Mouse (Mus musculus): ENCODE data around the gene Derl3. TPM values are rescaled to one million over a fixed set of nuclear protein-coding genes. Genes with fewer than 3 reads are reported as not detected.

The Derl3 gene
- polyA plus RNA-seq, 1 experiment from 2014 or later = 1.2 TPM

DNA sequence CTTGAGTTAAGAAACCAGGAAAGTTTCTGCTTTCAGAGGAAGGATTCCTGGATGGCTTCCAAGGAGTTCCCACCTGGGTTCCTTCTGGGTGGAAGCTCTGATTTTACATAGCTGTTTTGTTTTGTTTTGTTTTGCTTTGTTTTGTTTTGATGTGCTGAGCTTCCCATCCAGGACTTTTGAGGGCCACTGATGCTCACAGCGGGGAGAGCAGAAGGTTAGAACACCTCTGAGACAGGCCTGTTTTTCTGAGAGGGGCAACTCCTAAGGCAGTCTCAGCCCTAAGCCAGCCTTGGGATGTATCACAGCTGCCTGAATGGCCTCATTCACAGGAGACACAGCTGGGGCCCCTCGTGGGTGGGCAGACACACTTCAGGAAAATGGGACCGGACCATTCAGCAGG, 41.5 kb upstream of the Derl3 start:
- ATAC-seq (no peak), DNase-seq (ENCODE audit: low spot score) (no peak)
- H3K9me3 ChIP-seq (ENCODE audit: low read length) = no peaks in the 10 kb centered on the region
- H3K4me1 ChIP-seq (ENCODE audit: insufficient read depth, low read depth, low read length) = no peaks in the 10 kb centered on the region
- TF ChIP-seq CTCF (IDR thresholded peaks at IDR 0.05) (no peak), EP300 (IDR thresholded peaks at IDR 0.05) (no peak)
- H3K36me3 ChIP-seq (ENCODE audit: insufficient read depth, low read length) = no peaks in the 10 kb centered on the region
- no peak overlapping the region for H3K4me2 ChIP-seq (replicated peaks; ENCODE audit: low read depth, low read length)
- H3K9ac ChIP-seq (replicated peaks; ENCODE audit: low read depth) = no peak overlapping the region
- no peak overlapping the region for H3K4me3 ChIP-seq (ENCODE audit: low read depth, low read length)
- no peak overlapping the region for H3K27ac ChIP-seq (ENCODE audit: low read length)
- H3K27me3 ChIP-seq (replicated peaks; ENCODE audit: insufficient read depth, low read length) = no peaks in the 10 kb centered on the region
- 55% methylated on average over 3 of the region's 3 CpGs for WGBS

DNA sequence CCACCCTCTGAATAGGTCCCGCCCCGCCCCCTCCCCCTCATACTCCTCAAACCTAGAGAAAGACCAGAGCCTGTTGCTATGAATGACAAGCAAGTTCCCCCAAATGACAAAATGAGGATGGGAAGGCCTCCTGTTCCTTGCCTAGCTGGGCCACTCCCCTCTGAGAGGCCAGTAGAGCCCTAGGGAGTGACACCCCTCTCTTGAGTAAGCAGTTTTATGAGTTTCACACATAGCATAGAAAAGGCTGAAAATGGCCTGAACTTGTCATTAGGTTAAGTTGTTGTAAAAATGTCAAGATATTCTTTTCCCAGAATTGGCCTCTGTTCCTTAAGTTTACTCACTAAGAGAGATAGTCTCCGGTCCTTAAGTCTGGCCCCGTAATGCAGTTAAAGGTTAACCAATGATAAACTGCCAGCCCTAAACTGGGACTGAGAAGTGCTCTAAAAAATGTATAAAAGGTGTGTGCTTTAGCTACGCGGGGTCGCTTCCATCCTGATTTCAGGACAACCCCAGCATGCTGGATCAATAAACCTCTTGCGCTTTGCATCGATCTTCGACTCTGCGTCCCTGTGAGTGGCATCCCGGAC, 40.6 kb upstream of the Derl3 start:
- 70% methylated on average over 12 of the region's 12 CpGs for WGBS
- Histone ChIP-seq H3K9ac (replicated peaks; ENCODE audit: low read depth) (no peak overlapping the region), H3K9me3 (ENCODE audit: low read length) (no peaks in the 10 kb centered on the region), H3K27me3 (replicated peaks; ENCODE audit: insufficient read depth, low read length) (no peaks in the 10 kb centered on the region), H3K4me2 (replicated peaks; ENCODE audit: low read depth, low read length) (no peak overlapping the region), H3K4me1 (ENCODE audit: insufficient read depth, low read depth, low read length) (no peaks in the 10 kb centered on the region), H3K36me3 (ENCODE audit: insufficient read depth, low read length) (no peaks in the 10 kb centered on the region), H3K4me3 (ENCODE audit: low read depth, low read length) (no peak overlapping the region), H3K27ac (ENCODE audit: low read length) (no peak overlapping the region)
- no peak for DNase-seq (ENCODE audit: low spot score)
- TF ChIP-seq EP300 (IDR thresholded peaks at IDR 0.05) = no peak
- TF ChIP-seq CTCF (IDR thresholded peaks at IDR 0.05) = no peak
- ATAC-seq = no peak

DNA sequence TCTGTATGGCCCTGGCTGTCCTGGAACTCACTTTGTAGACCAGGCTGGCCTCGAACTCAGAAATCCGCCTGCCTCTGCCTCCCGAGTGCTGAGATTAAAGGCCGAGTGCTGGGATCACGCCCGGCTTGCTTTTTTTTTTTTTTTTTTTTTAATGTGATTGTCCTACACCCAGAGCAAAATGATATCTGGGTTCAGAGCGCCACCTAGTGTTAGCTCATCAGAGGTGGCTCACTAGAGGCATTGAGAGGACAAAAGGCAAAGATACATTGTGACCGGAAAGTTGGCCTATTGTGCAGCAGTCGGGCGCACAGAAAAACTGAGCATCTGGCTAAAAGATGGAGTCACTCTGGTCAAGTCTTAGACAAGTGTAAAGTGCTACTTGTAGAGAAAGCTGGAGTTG, 39.8 kb upstream of the Derl3 start:
- Histone ChIP-seq H3K9ac (replicated peaks; ENCODE audit: low read depth) (no peak overlapping the region), H3K27me3 (replicated peaks; ENCODE audit: insufficient read depth, low read length) (no peaks in the 10 kb centered on the region), H3K9me3 (ENCODE audit: low read length) (no peaks in the 10 kb centered on the region), H3K4me3 (ENCODE audit: low read depth, low read length) (no peak overlapping the region), H3K27ac (ENCODE audit: low read length) (no peak overlapping the region), H3K4me2 (replicated peaks; ENCODE audit: low read depth, low read length) (no peak overlapping the region), H3K36me3 (ENCODE audit: insufficient read depth, low read length) (no peaks in the 10 kb centered on the region), H3K4me1 (ENCODE audit: insufficient read depth, low read depth, low read length) (no peaks in the 10 kb centered on the region)
- ATAC-seq (peak; percentile 79), DNase-seq (ENCODE audit: low spot score) (peak; percentile 88)
- 30% methylated on average over 10 of the region's 10 CpGs for WGBS
- peak; percentile 84 for TF ChIP-seq CTCF (IDR thresholded peaks at IDR 0.05)
- TF ChIP-seq EP300 (IDR thresholded peaks at IDR 0.05) = no peak

DNA sequence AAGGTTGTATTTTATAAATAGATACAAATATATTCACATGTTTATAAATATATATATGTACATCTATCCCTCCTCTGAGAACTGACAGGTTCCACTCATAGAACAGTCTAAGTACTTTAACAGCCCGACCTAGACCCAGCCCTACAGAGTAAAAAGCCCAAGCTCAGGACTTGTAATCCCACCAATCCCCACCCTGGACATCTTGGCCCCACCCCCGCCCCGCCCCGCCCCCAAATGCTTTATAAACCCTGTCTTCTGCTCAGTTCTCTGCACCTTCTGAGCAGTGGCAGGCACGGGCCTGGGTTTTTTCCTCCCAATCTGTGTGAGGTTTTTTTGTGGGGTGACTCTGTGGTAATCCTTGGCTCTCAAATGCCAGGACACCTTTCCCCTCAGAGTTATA, 39.1 kb upstream of the Derl3 start:
- TF ChIP-seq CTCF (IDR thresholded peaks at IDR 0.05) (no peak), EP300 (IDR thresholded peaks at IDR 0.05) (no peak)
- Histone ChIP-seq H3K27ac (ENCODE audit: low read length) (no peak overlapping the region), H3K9ac (replicated peaks; ENCODE audit: low read depth) (no peak overlapping the region), H3K36me3 (ENCODE audit: insufficient read depth, low read length) (no peaks in the 10 kb centered on the region), H3K4me2 (replicated peaks; ENCODE audit: low read depth, low read length) (no peak overlapping the region), H3K4me1 (ENCODE audit: insufficient read depth, low read depth, low read length) (peaks cover 3% of the 10 kb centered on the region; the same call in 1 of the 2 replicates), H3K4me3 (ENCODE audit: low read depth, low read length) (no peak overlapping the region), H3K9me3 (ENCODE audit: low read length) (no peaks in the 10 kb centered on the region), H3K27me3 (replicated peaks; ENCODE audit: insufficient read depth, low read length) (no peaks in the 10 kb centered on the region)
- 38% methylated on average over 5 of the region's 5 CpGs for WGBS
- no peak for DNase-seq (ENCODE audit: low spot score)
- ATAC-seq = no peak

DNA sequence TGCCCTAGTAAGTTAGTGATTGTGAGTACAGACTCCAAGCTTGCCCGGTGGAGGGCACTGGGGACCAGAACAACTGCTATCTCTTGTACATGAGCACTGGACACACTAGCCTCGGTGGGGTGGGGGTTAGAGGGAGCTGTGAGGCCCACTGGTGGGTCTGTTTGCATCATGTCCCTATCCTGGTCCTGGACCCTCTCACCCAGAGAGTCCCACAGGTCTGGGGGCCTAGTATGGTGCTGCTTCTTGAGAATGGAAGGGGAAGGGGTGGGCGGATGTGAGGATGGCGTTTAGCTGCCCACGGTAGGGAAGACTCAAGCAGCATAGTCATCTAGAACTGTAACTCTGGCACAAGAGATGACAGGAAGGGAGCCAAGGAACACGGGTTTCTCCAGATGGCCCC, 38.4 kb upstream of the Derl3 start:
- no peak for ATAC-seq
- no peak overlapping the region for H3K9ac ChIP-seq (replicated peaks; ENCODE audit: low read depth)

DNA sequence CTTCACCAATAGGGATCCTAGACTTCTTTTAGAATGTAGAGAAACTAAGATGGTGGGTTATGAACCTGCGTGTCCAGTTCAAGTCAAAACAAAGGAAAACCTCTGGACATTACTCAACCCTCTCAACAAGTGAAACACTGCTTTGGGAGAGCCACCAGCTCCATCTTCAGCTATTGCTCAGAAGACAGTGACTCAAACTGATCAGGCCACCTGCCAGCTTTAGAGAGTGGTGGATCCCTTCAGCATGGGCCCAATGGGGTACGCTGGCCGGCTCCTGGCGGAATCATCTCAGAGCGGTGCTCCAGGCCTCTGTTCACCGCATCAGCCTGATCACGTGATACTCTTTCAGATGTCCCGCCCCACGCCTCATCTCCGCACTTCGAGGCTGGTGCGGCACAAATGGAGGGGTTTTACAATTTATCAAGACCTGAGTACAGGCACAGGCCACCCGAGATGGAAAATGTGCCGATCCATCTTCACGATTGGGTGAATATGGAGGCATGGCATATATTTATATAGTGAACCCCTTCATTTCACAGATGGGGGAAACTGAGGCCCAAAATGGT, 37.7 kb upstream of the Derl3 start:
- H3K9ac ChIP-seq (replicated peaks; ENCODE audit: low read depth) = no peak overlapping the region
- no peak for ATAC-seq
- no peak overlapping the region for H3K4me3 ChIP-seq (ENCODE audit: low read depth, low read length)

More for the DNA sequence above, 38.4 kb upstream of the Derl3 start:
- Histone ChIP-seq H3K36me3 (ENCODE audit: insufficient read depth, low read length) (no peaks in the 10 kb centered on the region), H3K27me3 (replicated peaks; ENCODE audit: insufficient read depth, low read length) (no peaks in the 10 kb centered on the region), H3K4me3 (ENCODE audit: low read depth, low read length) (no peak overlapping the region), H3K4me2 (replicated peaks; ENCODE audit: low read depth, low read length) (no peak overlapping the region), H3K27ac (ENCODE audit: low read length) (no peak overlapping the region), H3K4me1 (ENCODE audit: insufficient read depth, low read depth, low read length) (peaks cover 4% of the 10 kb centered on the region; the same call in 1 of the 2 replicates), H3K9me3 (ENCODE audit: low read length) (no peaks in the 10 kb centered on the region)
- WGBS = 77% methylated on average over 6 of the region's 6 CpGs
- no peak for TF ChIP-seq CTCF (IDR thresholded peaks at IDR 0.05)
- no peak for TF ChIP-seq EP300 (IDR thresholded peaks at IDR 0.05)
- no peak for DNase-seq (ENCODE audit: low spot score)

More for the DNA sequence above, 37.7 kb upstream of the Derl3 start:
- H3K4me2 ChIP-seq (replicated peaks; ENCODE audit: low read depth, low read length) = no peak overlapping the region
- WGBS = 87% methylated on average over 15 of the region's 15 CpGs
- no peaks in the 10 kb centered on the region for H3K36me3 ChIP-seq (ENCODE audit: insufficient read depth, low read length)
- no peak overlapping the region for H3K27ac ChIP-seq (ENCODE audit: low read length)
- no peak for DNase-seq (ENCODE audit: low spot score)
- peaks cover 4% of the 10 kb centered on the region; the same call in 1 of the 2 replicates for H3K4me1 ChIP-seq (ENCODE audit: insufficient read depth, low read depth, low read length)
- no peaks in the 10 kb centered on the region for H3K27me3 ChIP-seq (replicated peaks; ENCODE audit: insufficient read depth, low read length)
- TF ChIP-seq EP300 (IDR thresholded peaks at IDR 0.05) (no peak), CTCF (IDR thresholded peaks at IDR 0.05) (no peak)
- H3K9me3 ChIP-seq (ENCODE audit: low read length) = no peaks in the 10 kb centered on the region

Measured in lung, postnatal 0 days (tissue).